Mouse (Mus musculus): ENCODE measurements around the gene Pknox2. TPM values are rescaled to one million over a fixed set of nuclear protein-coding genes. Genes with fewer than 3 reads are reported as not detected.

Pknox2 gene
- polyA plus RNA-seq, 1 experiment from 2014 or later, result 11.7 TPM

DNA sequence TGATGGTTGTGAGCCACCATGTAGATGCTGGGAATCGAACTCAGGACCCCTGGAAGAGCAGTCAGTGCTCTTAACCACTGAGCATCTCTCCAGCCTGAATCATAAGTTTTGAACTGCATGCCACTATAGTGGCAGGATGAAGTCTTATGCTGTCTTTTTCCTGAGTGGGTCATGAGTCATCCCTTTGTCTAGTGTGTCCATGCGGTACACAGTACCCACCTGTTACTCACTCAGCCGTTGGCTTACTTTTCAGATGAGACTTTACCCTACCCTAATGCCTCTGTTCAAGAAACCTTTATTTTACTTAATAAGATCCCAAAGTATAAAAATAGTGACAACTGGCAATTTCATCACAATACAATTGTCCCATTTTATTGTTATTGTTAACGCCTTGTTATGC, 95.5 kb downstream of the Pknox2 start:
- H3K4me1 ChIP-seq, result peaks cover 61% of the 10 kb centered on the region
- WGBS, result 96% methylated on average over 4 of the region's 4 CpGs
- DNase-seq (ENCODE audit: low spot score), result no peak

DNA sequence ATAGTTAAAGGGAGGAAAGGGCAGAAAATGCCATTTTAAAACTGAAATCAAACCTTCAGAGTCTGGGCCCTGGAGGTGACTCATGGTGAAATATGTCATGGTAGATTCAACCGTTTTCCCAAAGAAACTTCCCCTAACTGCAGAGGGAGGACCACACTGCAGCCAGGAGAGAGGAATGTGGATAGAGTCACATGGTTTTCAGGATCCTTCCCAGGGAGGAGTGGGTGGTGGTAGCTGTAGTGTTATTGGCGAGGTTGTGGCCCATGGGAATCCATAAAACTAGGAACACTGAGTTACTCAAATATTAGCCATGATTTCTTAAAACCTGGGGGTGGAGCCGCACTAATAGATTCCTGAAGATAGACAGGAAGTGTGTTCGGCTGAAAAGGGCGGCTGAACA, 99.7 kb downstream of the Pknox2 start:
- Histone ChIP-seq H3K27ac (no peak overlapping the region), H3K27me3 (ENCODE audit: low read depth, poor library complexity, severe bottlenecking) (peaks cover 86% of the 10 kb centered on the region)
- 74% methylated on average over 5 of the region's 5 CpGs for WGBS

More for the DNA sequence above, 95.5 kb downstream of the Pknox2 start:
- Histone ChIP-seq H3K27ac (no peak overlapping the region), H3K27me3 (ENCODE audit: low read depth, poor library complexity, severe bottlenecking) (peaks cover 65% of the 10 kb centered on the region), H3K9me3 (replicated peaks) (no peaks in the 10 kb centered on the region), H3K4me3 (no peak overlapping the region), H3K36me3 (no peaks in the 10 kb centered on the region)

DNA sequence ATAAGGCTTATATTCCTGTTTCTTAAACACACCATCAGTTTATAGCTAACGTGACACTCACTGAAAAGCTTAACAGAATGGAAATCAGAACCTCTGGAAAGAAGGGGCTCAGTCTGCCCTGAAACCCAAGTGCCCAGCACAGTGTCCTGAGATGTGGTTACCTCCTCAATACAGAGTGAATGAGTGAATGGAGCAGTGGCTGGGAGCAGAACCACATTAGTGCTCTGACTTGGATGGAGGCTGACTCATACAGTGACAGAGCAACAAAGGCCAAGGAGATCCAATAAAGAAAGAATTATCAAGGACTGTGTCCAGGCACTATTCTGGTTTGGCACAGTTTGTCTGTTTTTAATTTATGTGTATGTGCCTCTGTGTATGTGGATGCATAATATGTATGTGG, 101.3 kb downstream of the Pknox2 start:
- H3K4me1 ChIP-seq, result peaks cover 21% of the 10 kb centered on the region
- no peak for DNase-seq (ENCODE audit: low spot score)
- no peak overlapping the region for H3K27ac ChIP-seq
- no peaks in the 10 kb centered on the region for H3K36me3 ChIP-seq
- H3K27me3 ChIP-seq (ENCODE audit: low read depth, poor library complexity, severe bottlenecking), result peaks cover 94% of the 10 kb centered on the region
- 94% methylated on average over 1 of the region's 1 CpGs for WGBS
- no peak overlapping the region for H3K4me3 ChIP-seq
- no peaks in the 10 kb centered on the region for H3K9me3 ChIP-seq (replicated peaks)

More for the DNA sequence above, 99.7 kb downstream of the Pknox2 start:
- H3K36me3 ChIP-seq, result no peaks in the 10 kb centered on the region
- no peaks in the 10 kb centered on the region for H3K9me3 ChIP-seq (replicated peaks)
- peaks cover 25% of the 10 kb centered on the region for H3K4me1 ChIP-seq
- H3K4me3 ChIP-seq, result no peak overlapping the region
- no peak for DNase-seq (ENCODE audit: low spot score)

DNA sequence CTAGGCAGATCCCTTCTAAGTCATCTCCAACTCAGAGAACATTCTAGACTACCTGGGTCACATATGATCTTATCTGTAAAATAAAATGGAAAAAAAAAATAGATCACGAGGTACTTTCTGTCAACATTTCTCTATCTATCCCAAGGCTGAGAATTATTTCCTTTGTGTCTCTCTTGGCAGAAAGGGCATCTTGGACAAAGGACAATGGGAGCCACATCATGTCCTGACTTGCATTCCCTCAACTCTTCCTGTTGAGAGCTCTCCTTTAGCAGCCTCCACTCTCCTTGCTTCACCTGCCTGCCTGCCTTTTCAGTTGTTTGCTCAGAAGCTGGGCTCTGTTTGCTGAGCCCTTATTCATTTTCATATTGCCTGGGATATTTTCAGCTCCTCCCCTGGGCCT, 103.0 kb downstream of the Pknox2 start:
- Histone ChIP-seq H3K36me3 (no peaks in the 10 kb centered on the region), H3K4me1 (peaks cover 13% of the 10 kb centered on the region), H3K4me3 (no peak overlapping the region), H3K9me3 (replicated peaks) (no peaks in the 10 kb centered on the region), H3K27me3 (ENCODE audit: low read depth, poor library complexity, severe bottlenecking) (peaks cover 98% of the 10 kb centered on the region), H3K27ac (no peak overlapping the region)
- DNase-seq (ENCODE audit: low spot score), result no peak
- 88% methylated on average over 1 of the region's 1 CpGs for WGBS

DNA sequence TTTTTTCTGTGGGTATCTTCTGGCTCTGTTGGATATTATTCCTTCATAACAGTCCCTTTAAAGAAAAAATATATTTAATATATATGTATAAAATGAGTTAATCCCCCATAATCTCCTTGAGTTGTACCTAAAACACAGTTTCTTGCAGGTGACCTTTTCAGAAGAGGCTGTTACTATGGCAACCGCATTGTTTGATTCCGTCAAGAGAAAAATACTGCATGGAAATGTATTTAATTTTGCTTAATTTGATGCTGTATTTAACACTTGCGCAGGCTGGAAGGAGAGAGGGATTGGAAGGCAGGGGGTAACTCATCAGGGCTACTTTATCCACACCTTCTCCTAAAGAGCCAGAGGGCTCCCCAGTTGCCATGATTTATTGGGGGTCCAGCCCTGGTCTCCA, 108.3 kb downstream of the Pknox2 start:
- no peaks in the 10 kb centered on the region for H3K9me3 ChIP-seq (replicated peaks)
- no peaks in the 10 kb centered on the region for H3K36me3 ChIP-seq
- DNase-seq (ENCODE audit: low spot score), result no peak
- WGBS, result 92% methylated on average over 3 of the region's 3 CpGs
- peaks cover 13% of the 10 kb centered on the region for H3K4me1 ChIP-seq
- no peak overlapping the region for H3K27ac ChIP-seq
- no peak overlapping the region for H3K4me3 ChIP-seq
- peaks cover 98% of the 10 kb centered on the region for H3K27me3 ChIP-seq (ENCODE audit: low read depth, poor library complexity, severe bottlenecking)

DNA sequence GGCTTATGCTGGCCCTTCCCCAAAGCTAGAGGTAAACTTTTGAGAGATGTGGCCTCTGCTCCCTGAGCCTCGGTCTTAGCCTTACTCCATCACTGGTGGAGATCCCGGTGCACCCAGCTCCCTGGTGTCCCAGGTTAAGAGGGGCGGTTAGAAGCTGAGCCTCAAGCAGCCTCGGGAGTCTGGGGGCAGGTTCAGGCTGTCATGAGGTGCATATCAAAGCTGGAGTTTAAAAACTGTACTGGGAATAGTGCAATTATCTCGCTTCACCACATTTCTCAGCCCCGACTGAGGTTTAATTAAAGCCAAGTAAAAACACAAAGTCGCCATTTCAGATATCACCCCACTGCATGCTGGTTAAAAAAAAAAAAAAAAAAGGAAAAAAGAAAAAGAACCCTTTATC, 108.8 kb downstream of the Pknox2 start:
- peaks cover 98% of the 10 kb centered on the region for H3K27me3 ChIP-seq (ENCODE audit: low read depth, poor library complexity, severe bottlenecking)
- no peaks in the 10 kb centered on the region for H3K36me3 ChIP-seq
- no peak overlapping the region for H3K4me3 ChIP-seq
- peaks cover 15% of the 10 kb centered on the region for H3K4me1 ChIP-seq
- no peak for DNase-seq (ENCODE audit: low spot score)
- 75% methylated on average over 7 of the region's 7 CpGs for WGBS
- no peak overlapping the region for H3K27ac ChIP-seq
- no peaks in the 10 kb centered on the region for H3K9me3 ChIP-seq (replicated peaks)

DNA sequence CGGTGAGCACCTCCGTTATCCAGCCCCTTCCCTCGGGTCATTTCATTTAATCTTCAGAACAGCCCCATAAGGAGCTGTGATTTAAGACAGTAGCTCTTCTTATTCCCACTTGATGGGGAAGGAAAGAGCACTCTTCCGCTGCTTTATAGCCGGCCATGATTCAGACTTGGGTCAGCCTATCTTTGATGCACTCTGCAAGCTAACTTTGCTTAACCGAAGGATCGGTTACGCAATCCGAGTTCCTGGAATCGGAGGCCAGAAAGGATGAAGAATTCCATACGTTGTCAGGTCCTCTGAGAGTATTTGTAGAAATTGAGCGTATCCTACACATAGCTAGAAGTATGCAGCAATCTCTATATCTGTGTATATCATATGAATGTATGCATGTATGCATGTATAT, 109.8 kb downstream of the Pknox2 start:
- DNase-seq (ENCODE audit: low spot score), result no peak
- peaks cover 15% of the 10 kb centered on the region for H3K4me1 ChIP-seq
- H3K27me3 ChIP-seq (ENCODE audit: low read depth, poor library complexity, severe bottlenecking), result peaks cover 98% of the 10 kb centered on the region

DNA sequence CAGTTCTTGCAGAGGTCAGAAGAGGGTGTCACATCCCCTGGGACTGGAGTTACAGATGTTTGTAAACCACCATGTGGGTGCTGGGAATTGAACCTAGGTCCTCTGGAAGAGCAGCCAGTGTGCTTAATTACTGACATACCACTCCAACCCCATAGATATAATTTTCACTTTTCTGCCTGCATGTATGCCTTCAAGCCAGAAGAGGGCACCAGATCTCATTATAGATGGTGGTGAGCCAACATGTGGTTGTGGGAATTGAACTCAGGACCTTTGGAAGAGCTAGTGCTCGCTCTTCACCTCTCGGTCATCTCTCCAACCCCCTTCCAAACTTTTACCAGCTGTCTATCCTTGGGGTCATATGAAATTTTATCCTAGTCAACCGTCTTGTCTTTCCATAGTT, 112.0 kb downstream of the Pknox2 start:
- DNase-seq (ENCODE audit: low spot score), result no peak
- H3K4me1 ChIP-seq, result peaks cover 30% of the 10 kb centered on the region
- no peak overlapping the region for H3K4me3 ChIP-seq
- H3K36me3 ChIP-seq, result no peaks in the 10 kb centered on the region
- no peaks in the 10 kb centered on the region for H3K9me3 ChIP-seq (replicated peaks)
- no peak overlapping the region for H3K27ac ChIP-seq
- WGBS, result 99% methylated on average over 3 of the region's 3 CpGs
- H3K27me3 ChIP-seq (ENCODE audit: low read depth, poor library complexity, severe bottlenecking), result peaks cover 94% of the 10 kb centered on the region

More for the DNA sequence above, 109.8 kb downstream of the Pknox2 start:
- no peak overlapping the region for H3K4me3 ChIP-seq
- no peaks in the 10 kb centered on the region for H3K36me3 ChIP-seq
- 87% methylated on average over 12 of the region's 12 CpGs for WGBS
- H3K9me3 ChIP-seq (replicated peaks), result no peaks in the 10 kb centered on the region
- no peak overlapping the region for H3K27ac ChIP-seq

DNA sequence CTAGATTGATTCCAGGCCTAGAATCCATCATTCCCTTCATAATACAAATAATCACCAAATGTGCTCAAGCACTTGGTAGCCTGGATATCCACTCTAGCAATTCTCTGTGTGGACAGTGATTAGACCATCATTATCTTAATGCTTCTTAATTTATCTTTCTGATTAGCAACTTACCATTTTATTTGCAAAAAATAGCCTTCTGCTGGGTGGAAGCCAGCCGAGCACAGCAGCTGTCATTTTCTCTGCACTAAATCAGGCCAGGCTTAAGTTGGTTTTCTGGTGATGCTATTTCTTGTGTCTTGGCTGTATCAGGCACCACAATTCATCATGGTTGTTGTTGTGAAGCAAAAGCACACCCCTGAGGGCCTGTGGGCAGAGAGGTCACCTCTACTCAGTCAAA, 112.9 kb downstream of the Pknox2 start:
- H3K36me3 ChIP-seq, result no peaks in the 10 kb centered on the region
- WGBS, result 33% methylated on average over 1 of the region's 1 CpGs
- H3K27ac ChIP-seq, result no peak overlapping the region
- no peak for DNase-seq (ENCODE audit: low spot score)
- H3K9me3 ChIP-seq (replicated peaks), result no peaks in the 10 kb centered on the region
- peaks cover 86% of the 10 kb centered on the region for H3K27me3 ChIP-seq (ENCODE audit: low read depth, poor library complexity, severe bottlenecking)
- no peak overlapping the region for H3K4me3 ChIP-seq
- H3K4me1 ChIP-seq, result peaks cover 39% of the 10 kb centered on the region

DNA sequence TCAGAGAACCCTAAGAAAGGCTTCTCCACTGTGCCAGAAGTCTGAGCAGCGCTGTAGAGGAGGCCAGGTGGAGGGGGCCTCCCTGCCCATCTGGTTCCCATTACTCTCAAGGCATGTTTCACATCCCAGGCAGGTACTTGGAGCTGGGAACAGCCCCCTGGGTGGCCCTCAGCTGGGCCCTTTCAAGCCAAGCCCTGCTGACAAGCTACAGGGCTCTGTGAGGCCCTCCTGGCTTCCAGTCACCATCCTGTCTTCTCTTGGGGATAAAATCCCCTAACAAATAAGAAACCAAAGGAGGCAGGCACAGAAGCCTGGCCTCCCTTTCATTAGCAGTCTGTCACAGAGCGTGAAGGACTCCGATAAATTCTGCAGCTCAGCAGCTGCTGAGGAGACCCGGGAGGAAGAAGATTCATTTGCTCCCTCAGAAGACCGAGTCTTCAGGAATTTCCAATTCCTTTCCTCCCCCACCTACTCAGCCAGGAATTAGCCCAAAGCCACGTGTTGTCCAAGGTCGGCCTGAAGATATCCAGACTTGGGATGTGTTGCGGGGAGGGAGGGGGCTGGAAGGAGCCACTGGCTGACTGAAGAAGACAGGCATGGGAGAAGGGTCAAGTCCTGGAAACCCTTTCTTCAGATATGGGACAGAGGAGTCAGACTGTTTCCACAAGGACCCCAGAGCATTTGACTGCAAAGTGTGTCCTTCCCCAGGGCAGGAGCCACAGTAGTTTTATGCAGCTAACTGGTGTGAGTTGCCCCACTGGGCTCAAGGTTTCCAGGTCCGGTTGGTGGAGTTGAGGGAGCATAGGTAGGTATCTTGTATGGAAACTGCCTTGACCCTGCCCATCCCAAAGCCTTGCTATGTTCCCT, 116.6 kb downstream of the Pknox2 start:
- peaks cover 58% of the 10 kb centered on the region for H3K4me1 ChIP-seq
- peak overlapping the region; percentile 50; the same call in 1 of the 2 replicates for H3K27ac ChIP-seq
- 12% methylated on average over 9 of the region's 9 CpGs for WGBS
- H3K4me3 ChIP-seq, result peak overlapping the region; percentile 27; the same call in 1 of the 2 replicates
- peaks cover 88% of the 10 kb centered on the region for H3K27me3 ChIP-seq (ENCODE audit: low read depth, poor library complexity, severe bottlenecking)
- DNase-seq (ENCODE audit: low spot score), result peak; percentile 92
- no peaks in the 10 kb centered on the region for H3K36me3 ChIP-seq
- H3K9me3 ChIP-seq (replicated peaks), result no peaks in the 10 kb centered on the region

DNA sequence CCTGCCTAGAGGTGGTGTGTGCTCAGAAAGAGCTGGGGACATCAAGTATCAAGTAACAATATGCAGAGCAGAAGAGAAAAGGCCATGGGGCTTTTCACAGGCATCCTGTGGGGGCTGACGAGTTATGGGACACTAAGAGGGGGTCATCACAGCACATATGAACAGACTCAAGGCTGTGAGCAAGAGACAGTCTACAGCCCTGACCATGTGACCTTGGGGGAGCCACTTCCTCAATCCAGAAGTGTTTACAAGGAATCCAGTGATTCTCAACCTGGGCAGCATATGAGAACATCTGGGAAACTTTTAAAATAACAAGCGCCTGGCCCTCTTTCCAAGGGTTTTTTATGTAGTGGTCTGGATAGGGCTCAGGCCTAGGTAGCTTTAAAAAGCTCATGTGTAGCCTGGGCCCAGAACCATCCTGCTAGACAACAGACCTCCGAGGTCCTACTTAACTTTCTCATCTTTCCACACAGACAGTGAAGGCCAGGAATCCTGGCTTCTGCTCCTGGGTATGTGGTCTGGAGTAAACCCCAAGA, 117.3 kb downstream of the Pknox2 start:
- no peak for DNase-seq (ENCODE audit: low spot score)
- Histone ChIP-seq H3K4me3 (0 out of 2 replicates have a peak overlapping the region, but pooled peaks have one; percentile 27), H3K27ac (peak overlapping the region; percentile 50; the same call in 1 of the 2 replicates), H3K4me1 (peaks cover 58% of the 10 kb centered on the region), H3K9me3 (replicated peaks) (no peaks in the 10 kb centered on the region), H3K36me3 (no peaks in the 10 kb centered on the region), H3K27me3 (ENCODE audit: low read depth, poor library complexity, severe bottlenecking) (peaks cover 89% of the 10 kb centered on the region)
- 36% methylated on average over 3 of the region's 3 CpGs for WGBS

DNA sequence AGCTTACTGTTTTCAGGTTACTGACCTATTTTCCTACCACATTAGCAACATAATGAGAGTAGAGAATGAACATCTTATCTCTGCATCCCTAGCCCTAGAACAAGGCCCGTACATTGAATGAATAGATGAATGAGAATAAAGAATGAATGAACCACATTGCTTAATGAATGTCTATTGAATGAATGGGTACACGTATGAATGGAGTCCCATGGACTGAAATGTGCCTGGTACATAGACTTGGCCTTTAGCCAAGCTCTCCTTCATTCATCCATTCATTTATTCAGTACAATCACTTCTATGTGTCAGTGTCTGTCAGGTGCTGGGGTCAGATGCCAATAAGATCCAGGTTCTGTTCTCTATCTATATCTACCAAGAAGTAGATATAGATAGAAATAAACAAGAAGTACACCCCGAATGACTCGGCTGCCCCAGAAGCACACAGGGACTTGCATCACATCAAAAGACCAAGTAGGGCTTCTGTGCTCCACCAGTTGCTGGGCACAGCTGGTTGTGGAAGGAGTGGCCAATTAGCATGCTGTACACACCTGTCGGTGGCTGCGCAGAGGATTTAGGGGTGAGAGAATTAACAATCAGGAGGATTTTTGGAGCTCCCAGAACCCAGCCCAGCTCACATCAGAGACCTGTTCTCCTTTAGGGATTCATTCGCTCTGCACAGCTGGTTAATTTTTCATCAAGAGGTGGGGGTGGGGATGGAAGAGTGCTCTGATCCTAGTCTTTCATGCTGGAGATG, 119.2 kb downstream of the Pknox2 start:
- no peak overlapping the region for H3K4me3 ChIP-seq
- WGBS, result 74% methylated on average over 7 of the region's 7 CpGs
- H3K9me3 ChIP-seq (replicated peaks), result no peaks in the 10 kb centered on the region
- no peak for DNase-seq (ENCODE audit: low spot score)
- H3K4me1 ChIP-seq, result peaks cover 46% of the 10 kb centered on the region
- no peak overlapping the region for H3K27ac ChIP-seq
- H3K36me3 ChIP-seq, result no peaks in the 10 kb centered on the region
- H3K27me3 ChIP-seq (ENCODE audit: low read depth, poor library complexity, severe bottlenecking), result peaks cover 89% of the 10 kb centered on the region

DNA sequence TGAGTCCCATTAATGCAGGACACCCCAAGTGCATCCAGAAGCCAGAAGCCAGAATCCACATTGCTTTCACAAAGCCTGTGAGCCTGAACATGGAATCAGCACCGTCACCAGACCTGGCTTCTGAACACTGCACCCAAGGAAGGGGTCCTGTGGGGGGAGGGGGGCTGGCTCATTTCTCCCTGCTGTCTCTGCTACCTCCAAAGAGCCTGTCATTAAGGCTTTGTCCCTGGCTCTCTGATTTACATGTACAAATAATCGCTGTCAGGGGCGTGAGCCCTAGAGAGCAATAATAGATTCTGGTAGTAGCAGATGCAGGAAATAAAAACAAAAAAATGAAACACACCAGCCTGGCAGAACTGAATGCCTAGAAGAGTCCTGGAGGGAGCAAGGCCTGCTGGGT, 121.3 kb downstream of the Pknox2 start:
- H3K27me3 ChIP-seq (ENCODE audit: low read depth, poor library complexity, severe bottlenecking), result peaks cover 89% of the 10 kb centered on the region
- 66% methylated on average over 3 of the region's 3 CpGs for WGBS

More for the DNA sequence above, 121.3 kb downstream of the Pknox2 start:
- H3K4me3 ChIP-seq, result no peak overlapping the region
- H3K9me3 ChIP-seq (replicated peaks), result no peaks in the 10 kb centered on the region
- no peak overlapping the region for H3K27ac ChIP-seq
- H3K4me1 ChIP-seq, result peaks cover 49% of the 10 kb centered on the region
- no peaks in the 10 kb centered on the region for H3K36me3 ChIP-seq
- DNase-seq (ENCODE audit: low spot score), result no peak
